Mouse (Mus musculus): ENCODE measurements around the gene Zfp599. TPM values are rescaled to one million over a fixed set of nuclear protein-coding genes. Genes with fewer than 3 reads are reported as not detected.
"Not testable (repeated sequence)": the region's sequence is repeated elsewhere in the genome, so short reads cannot be mapped to it uniquely, and the experiment has no call there.

The Zfp599 gene
- 4.7 and 5.1 TPM in 2 replicates for polyA plus RNA-seq (2016; fragmentation: Nextera tagmentation; extraction: Ambion mirVana)

- Histone ChIP-seq H3K27me3 (replicated peaks) (no peaks in the 10 kb centered on the region), H3K27ac (no peak within 1 kb of the TSS), H3K36me3 (peaks cover 15% of the 10 kb centered on the region), H3K4me2 (replicated peaks) (peak within 1 kb of the TSS; percentile 86), H3K4me3 (peak within 1 kb of the TSS; percentile 60), H3K9me3 (peaks cover 9% of the 10 kb centered on the region; the same call in 1 of the 2 replicates), H3K9ac (peak within 1 kb of the TSS; percentile 75), H3K4me1 (no peaks in the 10 kb centered on the region)
- WGBS, result 2% methylated on average over 35 of the region's 35 CpGs
- ATAC-seq (ENCODE audit: low FRiP score, low read depth), result peak; percentile 87
Measured at GRCm38 (mm10) chr9:22259184-22260091, at the start of gene Zfp599. TSS of gene Zfp599 (minus strand) at chr9:22259895.

GRCm38 (mm10) chr9:22307920-22308262 lies 48.2 kb upstream of the Zfp599 start:
- H3K27ac ChIP-seq; H3K27me3 ChIP-seq (replicated peaks); H3K4me1 ChIP-seq; ATAC-seq (ENCODE audit: low FRiP score, low read depth): not testable (repeated sequence)
- peaks cover 15% of the 10 kb centered on the region for H3K9me3 ChIP-seq
- peak overlapping the region; percentile 99; the same call in 1 of the 2 replicates for H3K9ac ChIP-seq
- H3K36me3 ChIP-seq, result peaks cover 24% of the 10 kb centered on the region
- H3K4me3 ChIP-seq, result peak overlapping the region; percentile 87
- WGBS, result 14% methylated on average over 9 of the region's 9 CpGs
- H3K4me2 ChIP-seq (replicated peaks), result peak overlapping the region; percentile 79

- peak within 1 kb of the TSS; percentile 79 for H3K4me2 ChIP-seq (replicated peaks)
- no peaks in the 10 kb centered on the region for H3K27me3 ChIP-seq (replicated peaks)
- peak within 1 kb of the TSS; percentile 87 for H3K4me3 ChIP-seq
- H3K36me3 ChIP-seq, result peaks cover 30% of the 10 kb centered on the region
- peaks cover 13% of the 10 kb centered on the region for H3K9me3 ChIP-seq
- ATAC-seq (ENCODE audit: low FRiP score, low read depth), result peak; percentile 99
- peaks cover 10% of the 10 kb centered on the region for H3K4me1 ChIP-seq
- H3K9ac ChIP-seq, result peak within 1 kb of the TSS; percentile 99
- peak within 1 kb of the TSS; percentile 66 for H3K27ac ChIP-seq
- WGBS, result under 1% methylated on average over 56 of the region's 56 CpGs
Measured at GRCm38 (mm10) chr9:22307156-22307919, 47.6 kb upstream of the Zfp599 start, which contains the start of gene Zfp810. TSS of gene Zfp810 (minus strand) at chr9:22307648.

- peak overlapping the region; percentile 87 for H3K4me3 ChIP-seq
- WGBS, result 18% methylated on average over 6 of the region's 6 CpGs
- ATAC-seq (ENCODE audit: low FRiP score, low read depth), result 0 out of 2 replicates have a peak, but pooled peaks have one; percentile 25
- peaks cover 10% of the 10 kb centered on the region for H3K4me1 ChIP-seq
- peaks cover 8% of the 10 kb centered on the region for H3K9me3 ChIP-seq
- H3K36me3 ChIP-seq, result peaks cover 36% of the 10 kb centered on the region
- no peaks in the 10 kb centered on the region for H3K27me3 ChIP-seq (replicated peaks)
- H3K9ac ChIP-seq, result peak overlapping the region; percentile 99
- H3K4me2 ChIP-seq (replicated peaks), result peak overlapping the region; percentile 79
- H3K27ac ChIP-seq, result peak overlapping the region; percentile 66
Measured at GRCm38 (mm10) chr9:22306726-22307125, 47.0 kb upstream of the Zfp599 start.

GRCm38 (mm10) chr9:22302199-22302598 lies 42.5 kb upstream of the Zfp599 start:
- peaks cover 75% of the 10 kb centered on the region for H3K36me3 ChIP-seq
- WGBS, result 97% methylated on average over 1 of the region's 1 CpGs
- H3K9me3 ChIP-seq, result peaks cover 8% of the 10 kb centered on the region
- H3K27me3 ChIP-seq (replicated peaks), result no peaks in the 10 kb centered on the region
- H3K27ac ChIP-seq, result no peak overlapping the region
- no peak overlapping the region for H3K4me3 ChIP-seq
- H3K9ac ChIP-seq, result no peak overlapping the region
- H3K4me1 ChIP-seq, result peaks cover 10% of the 10 kb centered on the region
- no peak for ATAC-seq (ENCODE audit: low FRiP score, low read depth)
- no peak overlapping the region for H3K4me2 ChIP-seq (replicated peaks)

GRCm38 (mm10) chr9:22278733-22279132 lies 19.0 kb upstream of the Zfp599 start:
- Histone ChIP-seq H3K9ac (no peak overlapping the region), H3K27ac (no peak overlapping the region), H3K4me2 (replicated peaks) (no peak overlapping the region), H3K4me3 (no peak overlapping the region), H3K27me3 (replicated peaks) (no peaks in the 10 kb centered on the region), H3K9me3 (peaks cover 70% of the 10 kb centered on the region), H3K36me3 (peaks cover 86% of the 10 kb centered on the region), H3K4me1 (no peaks in the 10 kb centered on the region)
- WGBS, result 97% methylated on average over 4 of the region's 4 CpGs
- no peak for ATAC-seq (ENCODE audit: low FRiP score, low read depth)

GRCm38 (mm10) chr9:22268886-22269285 lies 9.2 kb upstream of the Zfp599 start:
- H3K27ac ChIP-seq, result no peak overlapping the region
- WGBS, result 95% methylated on average over 1 of the region's 1 CpGs
- peaks cover 10% of the 10 kb centered on the region for H3K9me3 ChIP-seq
- H3K36me3 ChIP-seq, result peaks cover 7% of the 10 kb centered on the region
- no peak overlapping the region for H3K9ac ChIP-seq
- ATAC-seq (ENCODE audit: low FRiP score, low read depth), result no peak
- no peak overlapping the region for H3K4me3 ChIP-seq
- no peak overlapping the region for H3K4me2 ChIP-seq (replicated peaks)
- H3K27me3 ChIP-seq (replicated peaks), result no peaks in the 10 kb centered on the region
- no peaks in the 10 kb centered on the region for H3K4me1 ChIP-seq

- no peak overlapping the region for H3K9ac ChIP-seq
- no peak overlapping the region for H3K4me2 ChIP-seq (replicated peaks)
- no peak overlapping the region for H3K27ac ChIP-seq
- no peak overlapping the region for H3K4me3 ChIP-seq
- WGBS, result 88% methylated on average over 10 of the region's 10 CpGs
- H3K4me1 ChIP-seq, result no peaks in the 10 kb centered on the region
- no peaks in the 10 kb centered on the region for H3K27me3 ChIP-seq (replicated peaks)
- no peaks in the 10 kb centered on the region for H3K9me3 ChIP-seq
- ATAC-seq (ENCODE audit: low FRiP score, low read depth), result no peak
- H3K36me3 ChIP-seq, result no peaks in the 10 kb centered on the region
Measured at GRCm38 (mm10) chr9:22262611-22263010, 2.9 kb upstream of the Zfp599 start.

- Histone ChIP-seq H3K36me3 (no peaks in the 10 kb centered on the region), H3K4me3 (no peak overlapping the region), H3K27me3 (replicated peaks) (no peaks in the 10 kb centered on the region), H3K27ac (no peak overlapping the region), H3K4me2 (replicated peaks) (no peak overlapping the region), H3K9ac (no peak overlapping the region), H3K9me3 (no peaks in the 10 kb centered on the region), H3K4me1 (no peaks in the 10 kb centered on the region)
- WGBS, result 95% methylated on average over 1 of the region's 1 CpGs
- no peak for ATAC-seq (ENCODE audit: low FRiP score, low read depth)
Measured at GRCm38 (mm10) chr9:22261594-22261993, 1.9 kb upstream of the Zfp599 start.

GRCm38 (mm10) chr9:22260092-22260422 lies 362 bp upstream of the Zfp599 start:
- no peak for ATAC-seq (ENCODE audit: low FRiP score, low read depth)
- Histone ChIP-seq H3K9ac (no peak overlapping the region), H3K4me2 (replicated peaks) (peak overlapping the region; percentile 86), H3K4me3 (peak overlapping the region; percentile 60; the same call in 1 of the 2 replicates), H3K36me3 (peaks cover 15% of the 10 kb centered on the region), H3K9me3 (peaks cover 7% of the 10 kb centered on the region; the same call in 1 of the 2 replicates), H3K4me1 (no peaks in the 10 kb centered on the region), H3K27me3 (replicated peaks) (no peaks in the 10 kb centered on the region), H3K27ac (no peak overlapping the region)
- 34% methylated on average over 3 of the region's 3 CpGs for WGBS

- Histone ChIP-seq H3K9ac (peak overlapping the region; percentile 75; the same call in 1 of the 2 replicates), H3K4me1 (no peaks in the 10 kb centered on the region), H3K27me3 (replicated peaks) (no peaks in the 10 kb centered on the region), H3K27ac (no peak overlapping the region), H3K4me2 (replicated peaks) (peak overlapping the region; percentile 86), H3K9me3 (peaks cover 12% of the 10 kb centered on the region), H3K36me3 (peaks cover 21% of the 10 kb centered on the region), H3K4me3 (peak overlapping the region; percentile 60)
- no peak for ATAC-seq (ENCODE audit: low FRiP score, low read depth)
- WGBS, result 86% methylated on average over 8 of the region's 8 CpGs
Measured at GRCm38 (mm10) chr9:22258784-22259183, 911 bp downstream of the Zfp599 start.

GRCm38 (mm10) chr9:22256579-22256978 lies 3.1 kb downstream of the Zfp599 start:
- Histone ChIP-seq H3K9me3 (peaks cover 12% of the 10 kb centered on the region), H3K4me1 (no peaks in the 10 kb centered on the region), H3K27me3 (replicated peaks) (no peaks in the 10 kb centered on the region), H3K4me2 (replicated peaks) (no peak overlapping the region), H3K36me3 (peaks cover 38% of the 10 kb centered on the region), H3K27ac (no peak overlapping the region), H3K9ac (no peak overlapping the region), H3K4me3 (no peak overlapping the region)
- ATAC-seq (ENCODE audit: low FRiP score, low read depth), result no peak
- 94% methylated on average over 4 of the region's 4 CpGs for WGBS
